Mouse (Mus musculus): ENCODE measurements around the gene Sh2b1. TPM values are rescaled to one million over a fixed set of nuclear protein-coding genes. Genes with fewer than 3 reads are reported as not detected.
A peak's percentile ranks its signal among the peaks of the same experiment; 100 is the strongest.
"Not testable (repeated sequence)": the region's sequence is repeated elsewhere in the genome, so short reads cannot be mapped to it uniquely, and the experiment has no call there.

Gene Sh2b1
- total and polyA plus RNA-seq, 2 experiments from 2014 or later: 30.3 to 34.5 TPM

DNA sequence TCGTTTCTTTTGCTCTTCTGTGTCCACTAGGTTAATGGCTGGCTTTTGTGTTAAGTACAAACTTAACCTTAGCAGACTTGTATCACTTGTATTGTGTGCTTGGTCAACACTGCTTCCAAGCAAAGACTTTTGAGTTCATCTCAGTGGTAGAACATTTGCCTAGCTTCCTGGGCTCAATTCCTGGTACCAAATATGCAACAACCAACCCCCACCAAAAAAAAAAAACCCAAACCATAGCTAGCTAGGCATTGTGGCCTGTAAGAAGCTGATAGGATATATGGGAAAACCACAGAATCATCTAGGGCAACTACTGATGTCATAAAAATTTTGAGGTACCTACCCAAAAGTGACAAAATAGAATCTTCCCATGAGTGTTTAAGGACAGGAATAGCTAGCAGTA, 15.8 kb upstream of the Sh2b1 start:
- Histone ChIP-seq H3K4me3 (ENCODE audit: low read depth, low read length) (no peak overlapping the region), H3K4me1 (ENCODE audit: control insufficient read depth, insufficient read depth) (peaks cover 8% of the 10 kb centered on the region; the same call in 1 of the 2 replicates), H3K9me3 (replicated peaks; ENCODE audit: control insufficient read depth, low read length) (no peaks in the 10 kb centered on the region), H3K9ac (replicated peaks; ENCODE audit: low read depth, low read length) (no peak overlapping the region), H3K27me3 (ENCODE audit: control insufficient read depth, insufficient read depth, low read length) (no peaks in the 10 kb centered on the region), H3K36me3 (replicated peaks; ENCODE audit: control insufficient read depth, insufficient read depth, low read length) (peaks cover 68% of the 10 kb centered on the region), H3K4me2 (ENCODE audit: low read depth, low read length) (no peak overlapping the region), H3K27ac (ENCODE audit: low read depth) (no peak overlapping the region)
- DNase-seq (ENCODE audit: low spot score): no peak
- no peak for ATAC-seq (ENCODE audit: insufficient read depth, low read depth)
- 68% methylated on average over 1 of the region's 1 CpGs for WGBS
- no peak for TF ChIP-seq CTCF (IDR thresholded peaks at IDR 0.05; ENCODE audit: low read depth)

DNA sequence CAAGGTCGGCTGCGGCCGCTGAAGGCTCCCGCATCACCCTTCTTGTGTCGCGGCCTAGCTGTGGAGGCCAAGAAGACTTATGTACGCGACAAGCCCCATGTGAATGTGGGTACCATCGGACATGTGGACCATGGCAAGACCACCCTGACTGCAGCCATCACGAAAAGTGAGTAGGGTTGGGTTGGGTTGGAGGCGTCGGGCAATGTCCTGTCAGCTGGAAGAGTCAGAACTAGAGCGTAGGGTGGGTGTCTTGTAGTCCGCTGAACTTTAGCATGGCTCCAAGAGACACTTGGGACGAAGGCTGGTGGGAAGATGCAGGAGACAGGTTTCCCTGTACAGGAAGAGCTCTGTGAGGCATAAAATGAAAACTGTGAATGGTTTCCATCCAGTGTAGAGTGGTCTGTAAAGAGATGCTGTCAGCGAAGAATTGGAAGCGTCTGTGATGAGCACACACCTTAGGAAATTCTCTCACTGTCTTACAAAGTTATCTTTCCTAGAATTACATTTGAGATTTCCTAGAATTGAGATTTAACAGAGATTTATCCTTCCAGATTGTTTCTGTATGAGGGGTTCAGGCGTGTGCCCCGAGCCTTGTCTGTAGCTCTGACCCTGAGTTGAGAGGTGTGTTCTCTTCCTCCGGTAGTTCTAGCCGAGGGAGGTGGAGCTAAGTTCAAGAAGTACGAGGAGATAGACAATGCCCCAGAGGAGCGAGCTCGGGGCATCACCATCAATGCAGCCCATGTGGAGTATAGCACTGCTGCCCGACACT, 12.6 kb upstream of the Sh2b1 start:
- H3K9me3 ChIP-seq (replicated peaks; ENCODE audit: control insufficient read depth, low read length); H3K4me1 ChIP-seq (ENCODE audit: control insufficient read depth, insufficient read depth); H3K27me3 ChIP-seq (ENCODE audit: control insufficient read depth, insufficient read depth, low read length); ATAC-seq (ENCODE audit: insufficient read depth, low read depth): not testable (repeated sequence)
- H3K4me3 ChIP-seq (ENCODE audit: low read depth, low read length): peak overlapping the region; percentile 76
- H3K27ac ChIP-seq (ENCODE audit: low read depth): peak overlapping the region; percentile 74
- H3K36me3 ChIP-seq (replicated peaks; ENCODE audit: control insufficient read depth, insufficient read depth, low read length): peaks cover 36% of the 10 kb centered on the region
- H3K4me2 ChIP-seq (ENCODE audit: low read depth, low read length): peak overlapping the region; percentile 84
- peak overlapping the region; percentile 65 for H3K9ac ChIP-seq (replicated peaks; ENCODE audit: low read depth, low read length)
- 9% methylated on average over 19 of the region's 25 CpGs for WGBS
- peak; percentile 3 for DNase-seq (ENCODE audit: low spot score)

DNA sequence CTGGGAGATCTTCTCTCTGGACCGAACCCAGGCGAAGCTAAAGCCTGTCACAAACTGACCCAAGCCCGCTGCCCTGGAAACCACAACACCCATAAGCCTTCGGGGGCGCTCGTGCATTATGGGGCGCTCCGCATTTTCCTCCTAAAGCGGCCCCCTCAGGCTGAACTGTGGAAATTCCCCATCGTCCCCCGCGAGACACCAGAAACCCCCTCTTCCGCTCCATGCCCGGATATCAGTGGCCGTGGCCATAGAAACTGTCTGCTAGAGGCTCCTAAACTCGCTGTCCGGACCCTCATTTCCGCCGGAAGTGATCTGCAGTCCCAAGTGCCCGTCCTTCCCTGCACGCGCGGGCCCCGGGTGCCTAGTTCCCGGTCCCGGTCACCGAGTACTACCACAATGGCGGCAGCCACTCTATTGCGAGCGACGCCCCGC, 11.8 kb upstream of the Sh2b1 start, which contains the start of gene Tufm:
Gene Tufm (plus strand): TSS at position 310 of the 432 bp plus-strand sequence.
- Histone ChIP-seq H3K4me2 (ENCODE audit: low read depth, low read length) (peak within 1 kb of the TSS; percentile 84), H3K4me1 (ENCODE audit: control insufficient read depth, insufficient read depth) (peaks cover 12% of the 10 kb centered on the region; the same call in 1 of the 2 replicates), H3K9me3 (replicated peaks; ENCODE audit: control insufficient read depth, low read length) (no peaks in the 10 kb centered on the region), H3K4me3 (ENCODE audit: low read depth, low read length) (peak within 1 kb of the TSS; percentile 76), H3K27me3 (ENCODE audit: control insufficient read depth, insufficient read depth, low read length) (no peaks in the 10 kb centered on the region), H3K36me3 (replicated peaks; ENCODE audit: control insufficient read depth, insufficient read depth, low read length) (peaks cover 29% of the 10 kb centered on the region), H3K27ac (ENCODE audit: low read depth) (peak within 1 kb of the TSS; percentile 83), H3K9ac (replicated peaks; ENCODE audit: low read depth, low read length) (peak within 1 kb of the TSS; percentile 65)
- peak; percentile 93 for ATAC-seq (ENCODE audit: insufficient read depth, low read depth)
- WGBS: under 1% methylated on average over 32 of the region's 32 CpGs
- DNase-seq (ENCODE audit: low spot score): peak; percentile 100
- peak; percentile 92 for TF ChIP-seq EP300 (IDR thresholded peaks at IDR 0.05; ENCODE audit: low read depth)
- peak; percentile 32 for TF ChIP-seq CTCF (IDR thresholded peaks at IDR 0.05; ENCODE audit: low read depth)

DNA sequence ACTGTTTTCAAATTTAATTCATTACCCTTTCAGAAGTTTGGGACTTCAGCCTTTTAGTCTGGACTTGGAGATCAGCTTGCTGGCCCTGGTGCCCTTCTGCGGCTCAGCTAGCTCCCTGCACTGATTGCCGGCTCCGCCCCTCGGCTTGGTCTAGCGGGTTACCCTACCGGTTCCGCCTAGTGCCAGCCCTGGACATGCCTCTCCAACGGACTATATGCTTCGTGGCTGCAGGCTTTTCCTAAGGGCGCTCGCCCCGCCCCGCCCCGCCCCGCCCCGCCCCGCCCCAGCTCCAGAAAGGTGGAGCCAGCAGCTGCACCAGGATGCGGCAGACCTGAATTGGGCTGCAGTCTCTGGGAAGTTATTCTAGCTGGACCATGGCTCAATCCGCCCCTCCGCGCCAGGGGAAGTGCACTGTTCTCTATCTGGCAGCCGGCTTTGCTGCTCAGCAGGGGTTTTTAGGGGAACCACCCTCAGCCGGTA, 7.2 kb upstream of the Sh2b1 start:
- ATAC-seq (ENCODE audit: insufficient read depth, low read depth) (peak; percentile 85), DNase-seq (ENCODE audit: low spot score) (peak; percentile 87)
- Histone ChIP-seq H3K27ac (ENCODE audit: low read depth) (peak overlapping the region; percentile 75), H3K27me3 (ENCODE audit: control insufficient read depth, insufficient read depth, low read length) (no peaks in the 10 kb centered on the region), H3K36me3 (replicated peaks; ENCODE audit: control insufficient read depth, insufficient read depth, low read length) (no peaks in the 10 kb centered on the region), H3K4me2 (ENCODE audit: low read depth, low read length) (peak overlapping the region; percentile 70), H3K4me3 (ENCODE audit: low read depth, low read length) (peak overlapping the region; percentile 36), H3K9ac (replicated peaks; ENCODE audit: low read depth, low read length) (peak overlapping the region; percentile 47), H3K4me1 (ENCODE audit: control insufficient read depth, insufficient read depth) (peaks cover 6% of the 10 kb centered on the region; the same call in 1 of the 2 replicates), H3K9me3 (replicated peaks; ENCODE audit: control insufficient read depth, low read length) (0 out of 2 replicates have a peak, but pooled peaks cover 3% of the 10 kb centered on the region)
- 0% methylated on average over 17 of the region's 23 CpGs for WGBS
- TF ChIP-seq EP300 (IDR thresholded peaks at IDR 0.05; ENCODE audit: low read depth) (no peak), CTCF (IDR thresholded peaks at IDR 0.05; ENCODE audit: low read depth) (no peak)

DNA sequence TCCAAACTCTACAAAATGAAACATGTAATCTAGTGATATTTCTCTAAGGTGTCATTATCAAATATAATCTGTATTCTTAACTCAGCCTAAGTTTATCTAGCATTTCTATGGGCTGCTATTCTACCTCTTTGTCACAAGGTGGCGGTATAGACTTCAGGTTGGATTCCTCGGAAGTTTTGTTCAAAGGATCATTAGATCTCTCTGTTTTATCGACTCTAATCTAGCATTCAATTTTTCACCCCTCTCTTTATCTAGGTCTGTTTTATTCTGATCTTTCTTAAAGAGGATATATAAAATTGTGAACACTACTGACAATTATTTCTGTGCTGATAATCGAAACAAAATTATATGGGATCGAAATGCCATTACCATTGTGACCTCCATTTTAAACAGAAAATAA, 6.5 kb upstream of the Sh2b1 start:
- H3K4me2 ChIP-seq (ENCODE audit: low read depth, low read length): peak overlapping the region; percentile 70; the same call in 1 of the 2 replicates
- no peaks in the 10 kb centered on the region for H3K36me3 ChIP-seq (replicated peaks; ENCODE audit: control insufficient read depth, insufficient read depth, low read length)
- 17% methylated on average over 5 of the region's 5 CpGs for WGBS
- ATAC-seq (ENCODE audit: insufficient read depth, low read depth) (no peak), DNase-seq (ENCODE audit: low spot score) (peak; percentile 33)
- no peak overlapping the region for H3K9ac ChIP-seq (replicated peaks; ENCODE audit: low read depth, low read length)
- 0 out of 2 replicates have a peak, but pooled peaks cover 3% of the 10 kb centered on the region for H3K9me3 ChIP-seq (replicated peaks; ENCODE audit: control insufficient read depth, low read length)
- H3K27ac ChIP-seq (ENCODE audit: low read depth): no peak overlapping the region
- TF ChIP-seq CTCF (IDR thresholded peaks at IDR 0.05; ENCODE audit: low read depth) (peak; percentile 59), EP300 (IDR thresholded peaks at IDR 0.05; ENCODE audit: low read depth) (no peak)
- H3K4me3 ChIP-seq (ENCODE audit: low read depth, low read length): no peak overlapping the region
- peaks cover 5% of the 10 kb centered on the region; the same call in 1 of the 2 replicates for H3K4me1 ChIP-seq (ENCODE audit: control insufficient read depth, insufficient read depth)
- H3K27me3 ChIP-seq (ENCODE audit: control insufficient read depth, insufficient read depth, low read length): no peaks in the 10 kb centered on the region
